In the genomic region with DNA sequence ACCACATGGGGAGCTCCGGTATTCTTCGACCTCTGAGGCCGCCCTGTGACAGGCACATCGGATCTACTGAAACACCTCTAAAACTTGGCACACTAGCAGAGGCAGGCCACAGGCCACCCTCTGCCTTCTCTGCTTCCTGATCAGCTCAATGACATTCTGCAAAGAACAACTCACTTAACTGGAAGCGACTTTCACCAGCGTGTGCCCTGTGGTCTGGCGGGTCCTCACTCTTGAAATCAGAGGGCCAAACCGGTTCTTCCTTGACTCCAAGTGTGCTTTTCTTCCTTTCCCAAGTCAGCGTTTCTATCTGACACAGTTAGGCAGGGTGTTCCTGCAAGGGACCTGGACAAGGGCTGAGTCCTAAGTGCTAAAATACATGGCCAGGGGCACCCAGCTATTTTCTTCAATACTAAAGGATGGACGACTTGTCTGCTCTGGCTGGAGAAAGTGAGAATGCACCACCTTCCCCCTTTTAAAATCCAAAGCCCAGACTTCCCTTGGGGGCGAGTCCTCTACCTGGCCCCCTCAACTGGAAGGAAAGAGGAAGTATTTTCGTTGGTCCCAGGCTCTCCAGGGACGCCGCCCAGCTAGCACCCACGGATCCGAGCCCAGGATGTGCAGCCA, we compare ENCODE assay signal across 8 mouse cellular contexts. TPM values are rescaled to one million over a fixed set of nuclear protein-coding genes. Genes with fewer than 3 reads are reported as not detected.
DNase-seq lines count a peak whose midpoint lies in the region; ATAC-seq lines count a peak whose summit lies in the region.

No protein-coding gene starts in this region.

- peaks cover 32% of the 10 kb centered on the region for H3K27me3 ChIP-seq in embryonic facial prominence, embryonic 13.5 days
- H3K27me3 ChIP-seq in hindbrain, embryonic 16.5 days (replicated peaks; ENCODE audit: control insufficient read depth, insufficient read depth, low read length), result 0 out of 2 replicates have a peak, but pooled peaks cover 3% of the 10 kb centered on the region

- intact Hi-C loops in left cerebral cortex, postnatal 10 days (cut with DNase I), result no loop called here
- intact Hi-C loops in gastrocnemius, postnatal 14 days (cut with DNase I; ENCODE audit: low total_unique reads), result no loop called here

- no peak overlapping the region for H3K27ac ChIP-seq in embryonic facial prominence, embryonic 13.5 days
- H3K27ac ChIP-seq in hindbrain, embryonic 16.5 days (ENCODE audit: low read depth, low read length), result peak overlapping the region; percentile 76; the same call in 1 of the 2 replicates

- no peaks in the 10 kb centered on the region for H3K36me3 ChIP-seq in embryonic facial prominence, embryonic 13.5 days
- no peaks in the 10 kb centered on the region for H3K36me3 ChIP-seq in hindbrain, embryonic 16.5 days (ENCODE audit: control insufficient read depth, insufficient read depth, low read length)

- H3K9ac ChIP-seq in embryonic facial prominence, embryonic 13.5 days, result peak overlapping the region; percentile 82
- H3K9ac ChIP-seq in hindbrain, embryonic 16.5 days (ENCODE audit: low read depth, low read length), result peak overlapping the region; percentile 98

- peaks cover 12% of the 10 kb centered on the region for H3K4me1 ChIP-seq in embryonic facial prominence, embryonic 13.5 days
- peaks cover 17% of the 10 kb centered on the region for H3K4me1 ChIP-seq in hindbrain, embryonic 16.5 days (ENCODE audit: control insufficient read depth, insufficient read depth, low read depth, low read length)

- peaks cover under 1% of the 10 kb centered on the region; the same call in 1 of the 2 replicates for H3K9me3 ChIP-seq in embryonic facial prominence, embryonic 13.5 days
- H3K9me3 ChIP-seq in hindbrain, embryonic 16.5 days (ENCODE audit: control insufficient read depth, low read length), result no peaks in the 10 kb centered on the region

- peak; percentile 26 to 50 for DNase-seq in lung, adult 18-20 months
- DNase-seq in lung, postnatal 4 days, result no peak
- DNase-seq in urinary bladder, adult 2 months (ENCODE audit: low spot score), result no peak
- no peak for DNase-seq in left cerebral cortex, postnatal 10 days (ENCODE audit: extremely low spot score in 1 of 2, low spot score in 2 of 2)
- no peak for DNase-seq in gastrocnemius, postnatal 14 days

- H3K4me3 ChIP-seq in embryonic facial prominence, embryonic 13.5 days, result peak overlapping the region; percentile 80
- peak overlapping the region; percentile 96 for H3K4me3 ChIP-seq in hindbrain, embryonic 16.5 days (ENCODE audit: low read length)

- ATAC-seq in embryonic facial prominence, embryonic 13.5 days (ENCODE audit: insufficient number of reproducible peaks, insufficient read depth, low FRiP score, low TSS enrichment, low read depth), result no peak
- ATAC-seq in hindbrain, embryonic 16.5 days, result peak; percentile 37
- ATAC-seq in megakaryocyte, adult 5-6 weeks (ENCODE audit: poor library complexity, severe bottlenecking), result 0 out of 2 replicates have a peak, but pooled peaks have one; percentile 1

- peak overlapping the region; percentile 80 for H3K4me2 ChIP-seq in embryonic facial prominence, embryonic 13.5 days
- peak overlapping the region; percentile 97 for H3K4me2 ChIP-seq in hindbrain, embryonic 16.5 days (ENCODE audit: low read length)

- 12% methylated on average over 16 of the region's 16 CpGs for WGBS in embryonic facial prominence, embryonic 13.5 days
- WGBS in hindbrain, embryonic 16.5 days, result 13% methylated on average over 16 of the region's 16 CpGs

RNA-seq across cellular contexts. Expression of gene Retreg1, which starts 0.4 kb away (rescaled TPM):
- polyA plus RNA-seq in embryonic facial prominence, embryonic 13.5 days (2015; fragmentation: Nextera tagmentation; extraction: Ambion mirVana), result 4.7 and 5.5 TPM in 2 replicates
- polyA plus RNA-seq in hindbrain, embryonic 16.5 days (2015; fragmentation: Nextera tagmentation; extraction: Ambion mirVana), result 16.5 and 19.0 TPM in 2 replicates
- 26.1 and 26.7 TPM in 2 replicates for total RNA-seq in megakaryocyte, adult 5-6 weeks (2015)
- 22.3 and 23.1 TPM in 2 replicates for total RNA-seq in megakaryocyte, adult 5-6 weeks (2017)
- 12.3 and 13.6 TPM in 2 replicates for polyA plus RNA-seq in urinary bladder, adult 2 months (2012; rRNA removed)
- 10 to 100 TPM; 42.1 to 44.2 TPM for total RNA-seq in left cerebral cortex, postnatal 10 days (2021)
- 100 to 1,000 TPM in 1 of 2 experiments, 10 to 100 TPM in 1; 90.8 to 157 TPM for total RNA-seq in gastrocnemius, postnatal 14 days (2021)

Comparison
In these comparisons a context has a peak if more than half of its experiments do, and no peak if none do; other contexts are left out.
1. DNase-seq: peak in lung, adult 18-20 months (2 of 2); none in lung, postnatal 4 days (0 of 2), urinary bladder, adult 2 months (single experiment), left cerebral cortex, postnatal 10 days (0 of 2) and gastrocnemius, postnatal 14 days (single experiment).